Mouse (Mus musculus): ENCODE measurements around the gene Daam1.

GRCm38 (mm10) chr12:71864544-71864897, 33.6 kb downstream of the Daam1 start:
- TF ChIP-seq POLR2A (IDR thresholded peaks at IDR 0.05; ENCODE audit: insufficient read length, low read depth) (no peak), E2F4 (IDR thresholded peaks at IDR 0.05; ENCODE audit: insufficient read depth) (no peak), POLR2AphosphoS2 (IDR thresholded peaks at IDR 0.05; ENCODE audit: insufficient read length, low read depth) (no peak), TCF12 (IDR thresholded peaks at IDR 0.05; ENCODE audit: insufficient read depth, poor library complexity, severe bottlenecking) (no peak), MYOG (IDR thresholded peaks at IDR 0.05; ENCODE audit: control insufficient read depth in 1 of 3, insufficient read depth in 1 of 3, insufficient read length in 2 of 3, low read depth in 2 of 3) (no peak), CEBPB (IDR thresholded peaks at IDR 0.05; ENCODE audit: insufficient read depth, poor library complexity, severe bottlenecking) (no peak)
